In the genomic region with DNA sequence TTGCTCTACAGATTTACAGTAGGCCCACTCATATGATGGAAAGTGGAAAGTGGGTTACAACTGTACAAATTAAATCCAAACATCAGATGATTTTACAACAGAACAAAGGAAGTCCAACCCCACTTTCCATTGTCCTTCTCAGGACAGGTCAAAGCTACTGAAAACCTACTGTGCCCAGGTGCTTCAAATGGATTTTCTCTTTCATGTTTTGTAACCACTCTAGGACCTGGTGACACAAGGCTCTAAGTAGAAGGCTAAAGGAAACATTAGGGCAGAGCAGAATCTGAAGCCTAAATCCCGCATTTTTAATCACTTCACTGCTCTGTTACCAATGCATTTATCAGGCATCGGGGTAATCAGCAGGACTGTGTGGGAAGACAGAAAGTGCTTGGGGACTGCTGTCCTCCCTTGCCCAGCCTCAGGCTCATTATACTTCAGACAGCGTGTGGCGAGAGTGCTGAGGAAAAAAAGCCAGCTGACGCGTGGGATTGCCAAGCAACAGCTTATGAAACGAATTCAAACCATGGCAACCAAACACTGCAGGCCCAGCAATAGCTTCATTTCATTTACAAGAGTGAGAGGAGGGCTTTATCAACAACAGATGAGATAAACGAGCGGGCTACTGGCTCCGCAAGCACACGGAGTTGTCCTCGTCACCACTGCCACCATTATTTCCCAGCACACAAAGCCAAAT, we compare ENCODE assay signal across 10 mouse cellular contexts. TPM values are rescaled to one million over a fixed set of nuclear protein-coding genes. Genes with fewer than 3 reads are reported as not detected.
DNase-seq lines count a peak whose midpoint lies in the region; ATAC-seq lines count a peak whose summit lies in the region.
"Had no signal": no experiment of that assay in that cellular context is flagged by ENCODE, and none has a peak within 500 bp of the region (broad histone marks: within the 10 kb centered on the region; RNA-seq: fewer than 3 reads in every experiment).

No protein-coding gene starts in this region.

- no peak overlapping the region for H3K9ac ChIP-seq in limb, embryonic 11.5 days (ENCODE audit: low read length)
- H3K9ac ChIP-seq: embryonic facial prominence, embryonic 12.5 days had no signal

- ATAC-seq in limb, embryonic 11.5 days (ENCODE audit: insufficient number of reproducible peaks, low FRiP score, low TSS enrichment, low read depth): no peak

- no peak overlapping the region for H3K4me2 ChIP-seq in limb, embryonic 11.5 days (ENCODE audit: low read depth, severe bottlenecking)
- H3K4me2 ChIP-seq: embryonic facial prominence, embryonic 12.5 days had no signal

- no peaks in the 10 kb centered on the region for H3K4me1 ChIP-seq in limb, embryonic 11.5 days (ENCODE audit: control insufficient read depth, insufficient read depth, low read length)
- no peaks in the 10 kb centered on the region for H3K4me1 ChIP-seq in limb, embryonic 10.5 days
- H3K4me1 ChIP-seq: embryonic facial prominence, embryonic 12.5 days had no signal

- no peaks in the 10 kb centered on the region for H3K9me3 ChIP-seq in limb, embryonic 11.5 days (ENCODE audit: control insufficient read depth, low read length)
- H3K9me3 ChIP-seq in limb, embryonic 10.5 days (replicated peaks): no peaks in the 10 kb centered on the region
- H3K9me3 ChIP-seq: embryonic facial prominence, embryonic 12.5 days had no signal

- WGBS in limb, embryonic 11.5 days: 60% methylated on average over 12 of the region's 12 CpGs
- 58% methylated on average over 12 of the region's 12 CpGs for WGBS in limb, embryonic 10.5 days

- peak; percentile 28 for DNase-seq in limb, embryonic 11.5 days (ENCODE audit: low spot score)
- DNase-seq in limb, embryonic 10.5 days (ENCODE audit: low spot score): no peak
- peak; percentile 44 to 49 for DNase-seq in heart, adult 18-20 months
- peak; percentile 83 to 88 for DNase-seq in layer of hippocampus, adult 18-20 months (ENCODE audit: low spot score in 2 of 2)
- peak; percentile 68 for DNase-seq in lung, postnatal 10 days
- peak; percentile 72 to 77 for DNase-seq in right cerebral cortex, postnatal 36 days (ENCODE audit: low spot score in 2 of 2)
- DNase-seq in spleen, postnatal 10 days (ENCODE audit: low spot score in 2 of 2): no peak
- no peak for DNase-seq in thymus, postnatal 36 days

- no peak overlapping the region for H3K4me3 ChIP-seq in limb, embryonic 11.5 days (ENCODE audit: low read depth, low read length)
- no peak overlapping the region for H3K4me3 ChIP-seq in limb, embryonic 10.5 days
- H3K4me3 ChIP-seq: embryonic facial prominence, embryonic 12.5 days had no signal

- no peak overlapping the region for H3K27ac ChIP-seq in limb, embryonic 11.5 days (replicated peaks; ENCODE audit: low read depth, low read length)
- no peak overlapping the region for H3K27ac ChIP-seq in limb, embryonic 10.5 days
- H3K27ac ChIP-seq: embryonic facial prominence, embryonic 12.5 days; macrophage had no signal

- H3K27me3 ChIP-seq in limb, embryonic 11.5 days (ENCODE audit: control insufficient read depth, insufficient read depth, low read length): no peaks in the 10 kb centered on the region
- H3K27me3 ChIP-seq in limb, embryonic 10.5 days (ENCODE audit: low read depth, poor library complexity, severe bottlenecking): no peaks in the 10 kb centered on the region
- H3K27me3 ChIP-seq: embryonic facial prominence, embryonic 12.5 days had no signal

- H3K36me3 ChIP-seq in limb, embryonic 11.5 days (ENCODE audit: control insufficient read depth, insufficient read depth, low read length): no peaks in the 10 kb centered on the region
- no peaks in the 10 kb centered on the region for H3K36me3 ChIP-seq in limb, embryonic 10.5 days
- H3K36me3 ChIP-seq: embryonic facial prominence, embryonic 12.5 days had no signal

RNA-seq across cellular contexts. Expression of a gene that starts 40.7 kb away (rescaled TPM):
- polyA plus RNA-seq in limb, embryonic 11.5 days (2014; fragmentation: Nextera tagmentation; extraction: Ambion mirVana): 0.48 and 0.54 TPM in 2 replicates
- polyA plus RNA-seq in limb, embryonic 10.5 days (2016; fragmentation: Nextera tagmentation; extraction: Ambion mirVana): 0.60 and 0.68 TPM in 2 replicates
- total RNA-seq in heart, adult 18-20 months (2021): under 1 TPM; 0.23 to 0.57 TPM
- total RNA-seq in layer of hippocampus, adult 18-20 months (2021): 10 to 100 TPM; 16.6 to 17.1 TPM

Comparison
In these comparisons a context has a peak if more than half of its experiments do, and no peak if none do; other contexts are left out.
1. DNase-seq: peak in limb, embryonic 11.5 days (single experiment), heart, adult 18-20 months (2 of 2), layer of hippocampus, adult 18-20 months (2 of 2), lung, postnatal 10 days (single experiment) and right cerebral cortex, postnatal 36 days (2 of 2); none in limb, embryonic 10.5 days (single experiment), spleen, postnatal 10 days (0 of 2) and thymus, postnatal 36 days (0 of 2).
2. RNA of a gene that starts 40.7 kb away (total RNA-seq): 16.6 to 17.1 TPM in layer of hippocampus, adult 18-20 months; 0.23 to 0.57 TPM in heart, adult 18-20 months; every median in the first group is over 10 times any median in the second.